Mouse (Mus musculus) stomach, embryonic 15.5 days (tissue): ENCODE measurements at regions not wholly inside any gene's neighbourhood (a gene's known extent, or its start where the extent isn't known, plus 50 kb on each side); places are given as distances from the start of the nearest gene placed in this dataset.
A peak's percentile ranks its signal among the peaks of the same experiment; 100 is the strongest.

Source experiments
- ATAC-seq: fragments of 200-750 bp; cut with Nextera tagmentation; 2 replicates; pipeline ENCODE4 v1.8.0; 2017; ENCODE audit warnings: low read depth, moderate number of reproducible peaks, moderate TSS enrichment; ENCODE audit not compliant: insufficient read depth, low FRiP score
- H3K27ac ChIP-seq: fragments of 300-500 bp; sonication (generic); 2 replicates; pipeline ENCODE4 v1.5.1; 2015; ENCODE audit warnings: mild to moderate bottlenecking, inconsistent platforms
- H3K27me3 ChIP-seq: fragments of 300-500 bp; sonication (generic); replicated peaks from 2 replicates; pipeline ENCODE4 v1.6.1; 2015; ENCODE audit warnings: inconsistent platforms
- H3K36me3 ChIP-seq: fragments of 300-500 bp; sonication (generic); 2 replicates; pipeline ENCODE4 v1.6.1; 2015; ENCODE audit warnings: inconsistent platforms
- H3K4me1 ChIP-seq: fragments of 300-500 bp; sonication (generic); 2 replicates; pipeline ENCODE4 v1.6.1; 2015; ENCODE audit warnings: inconsistent platforms
- H3K4me2 ChIP-seq: fragments of 300-500 bp; sonication (generic); 2 replicates; pipeline ENCODE4 v1.6.1; 2015; ENCODE audit warnings: mild to moderate bottlenecking, inconsistent platforms
- H3K4me3 ChIP-seq: fragments of 300-500 bp; sonication (generic); replicated peaks from 2 replicates; pipeline ENCODE4 v1.5.1; 2015; ENCODE audit warnings: inconsistent platforms
- H3K9ac ChIP-seq: fragments of 300-500 bp; sonication (generic); 2 replicates; pipeline ENCODE4 v1.6.1; 2015; ENCODE audit warnings: inconsistent platforms
- H3K9me3 ChIP-seq: fragments of 300-500 bp; sonication (generic); 2 replicates; pipeline ENCODE4 v1.6.1; 2016; ENCODE audit warnings: inconsistent platforms
- WGBS: fragments of 180-500 bp; shearing (Covaris S2); methylation state at CpG from one replicate; pipeline ENCODE4 v1.1.7; 2015; 5-methylcytosine and 5-hydroxymethylcytosine counted together

DNA sequence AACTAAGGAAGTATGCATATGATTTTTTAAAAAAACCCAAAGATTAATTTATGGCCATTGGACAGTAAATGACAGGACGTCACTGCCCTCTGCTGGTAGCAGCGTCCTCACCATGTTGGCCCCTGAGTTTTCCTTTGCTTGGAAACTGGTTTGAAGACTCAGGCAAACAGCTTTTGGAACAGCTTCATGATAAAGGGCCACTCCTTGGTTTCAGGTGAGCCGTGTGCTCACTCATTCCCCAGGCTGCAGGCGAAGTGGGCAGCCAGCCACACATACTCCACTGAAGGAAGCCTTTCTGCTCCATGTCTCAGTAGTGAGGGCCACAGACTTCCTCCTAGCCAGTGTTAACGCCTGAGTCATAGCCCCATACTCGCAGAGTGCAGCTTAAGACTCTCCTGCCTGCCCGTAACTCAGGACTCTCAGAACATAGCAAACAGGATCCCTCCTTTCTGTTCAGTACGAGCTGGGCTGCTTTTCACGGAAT is 87.2 kb upstream of the Parp11 start:
- H3K4me3 ChIP-seq: no peak overlapping the region
- no peak overlapping the region for H3K9ac ChIP-seq
- no peaks in the 10 kb centered on the region for H3K27me3 ChIP-seq
- peaks cover 21% of the 10 kb centered on the region for H3K4me1 ChIP-seq
- H3K27ac ChIP-seq: peak overlapping the region; percentile 9
- 31% methylated on average over 9 of the region's 9 CpGs for WGBS
- H3K4me2 ChIP-seq: no peak overlapping the region
- H3K36me3 ChIP-seq: no peaks in the 10 kb centered on the region
- H3K9me3 ChIP-seq: no peaks in the 10 kb centered on the region
- ATAC-seq: peak; percentile 67

DNA sequence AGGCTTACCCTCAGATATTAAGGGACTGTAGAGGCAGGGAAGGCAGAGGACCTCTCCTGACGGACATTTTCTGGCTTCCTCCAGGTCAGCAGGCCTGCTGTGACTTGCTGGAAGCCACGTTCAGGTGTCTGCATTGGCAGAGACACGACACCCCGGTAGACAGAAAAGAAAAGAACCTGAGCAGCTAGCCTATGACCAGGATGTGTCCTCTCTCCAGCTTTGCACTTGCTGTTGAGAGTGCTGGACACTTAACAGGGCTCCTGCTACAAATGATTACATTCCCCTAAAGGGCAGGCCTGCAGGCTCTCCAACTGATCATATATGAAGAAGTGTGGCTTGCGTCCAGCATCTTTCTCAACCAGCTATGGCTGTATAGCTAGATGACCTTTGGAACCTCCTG is 84.5 kb upstream of the Parp11 start:
- 85% methylated on average over 5 of the region's 5 CpGs for WGBS
- peaks cover 28% of the 10 kb centered on the region for H3K4me1 ChIP-seq
- no peaks in the 10 kb centered on the region for H3K9me3 ChIP-seq
- H3K27ac ChIP-seq: no peak overlapping the region
- no peak overlapping the region for H3K4me3 ChIP-seq
- no peaks in the 10 kb centered on the region for H3K27me3 ChIP-seq
- no peak overlapping the region for H3K4me2 ChIP-seq
- ATAC-seq: no peak
- H3K36me3 ChIP-seq: no peaks in the 10 kb centered on the region
- no peak overlapping the region for H3K9ac ChIP-seq

DNA sequence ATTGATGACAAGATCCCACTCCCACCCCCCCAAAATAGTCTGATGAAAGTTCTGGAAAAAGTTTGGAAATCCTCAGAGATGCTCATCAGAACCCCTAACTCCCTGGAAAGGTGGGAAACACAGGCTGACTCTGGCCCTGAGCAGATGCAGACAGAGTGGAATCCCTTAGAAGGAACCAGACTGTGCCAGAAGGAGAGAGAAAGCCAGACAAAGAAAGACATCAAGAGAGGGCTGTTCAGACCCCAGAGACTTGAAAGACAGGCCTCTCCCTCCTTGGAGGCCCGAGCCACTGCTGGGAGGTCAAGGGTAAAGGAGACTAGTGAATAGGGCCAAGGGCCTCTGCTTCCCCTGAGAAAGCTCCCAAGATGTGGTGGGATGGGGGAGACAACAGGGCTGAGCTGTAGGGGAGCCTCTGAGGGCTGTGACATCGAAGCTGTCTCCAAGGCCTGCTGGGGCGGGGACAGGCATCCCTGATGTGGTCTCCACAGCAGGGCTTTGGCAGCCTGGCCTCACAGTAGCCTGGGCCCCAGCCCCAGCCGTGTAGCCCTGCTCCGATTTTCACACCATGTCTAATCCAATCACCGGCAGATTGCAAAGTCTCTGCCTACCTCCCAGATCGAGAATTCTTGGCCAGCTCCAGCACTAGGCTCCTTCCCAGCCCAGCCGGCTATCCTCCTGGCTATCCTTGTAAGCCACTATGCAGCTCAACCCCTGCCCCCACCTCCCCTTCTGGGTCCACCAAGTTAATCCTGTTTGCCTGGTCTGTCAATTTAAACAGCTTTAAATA is 83.5 kb upstream of the Parp11 start:
- Histone ChIP-seq H3K27ac (no peak overlapping the region), H3K9me3 (no peaks in the 10 kb centered on the region), H3K27me3 (no peaks in the 10 kb centered on the region), H3K36me3 (no peaks in the 10 kb centered on the region), H3K4me2 (no peak overlapping the region), H3K4me3 (no peak overlapping the region), H3K9ac (no peak overlapping the region), H3K4me1 (peaks cover 26% of the 10 kb centered on the region)
- WGBS: 32% methylated on average over 8 of the region's 8 CpGs
- ATAC-seq: no peak

DNA sequence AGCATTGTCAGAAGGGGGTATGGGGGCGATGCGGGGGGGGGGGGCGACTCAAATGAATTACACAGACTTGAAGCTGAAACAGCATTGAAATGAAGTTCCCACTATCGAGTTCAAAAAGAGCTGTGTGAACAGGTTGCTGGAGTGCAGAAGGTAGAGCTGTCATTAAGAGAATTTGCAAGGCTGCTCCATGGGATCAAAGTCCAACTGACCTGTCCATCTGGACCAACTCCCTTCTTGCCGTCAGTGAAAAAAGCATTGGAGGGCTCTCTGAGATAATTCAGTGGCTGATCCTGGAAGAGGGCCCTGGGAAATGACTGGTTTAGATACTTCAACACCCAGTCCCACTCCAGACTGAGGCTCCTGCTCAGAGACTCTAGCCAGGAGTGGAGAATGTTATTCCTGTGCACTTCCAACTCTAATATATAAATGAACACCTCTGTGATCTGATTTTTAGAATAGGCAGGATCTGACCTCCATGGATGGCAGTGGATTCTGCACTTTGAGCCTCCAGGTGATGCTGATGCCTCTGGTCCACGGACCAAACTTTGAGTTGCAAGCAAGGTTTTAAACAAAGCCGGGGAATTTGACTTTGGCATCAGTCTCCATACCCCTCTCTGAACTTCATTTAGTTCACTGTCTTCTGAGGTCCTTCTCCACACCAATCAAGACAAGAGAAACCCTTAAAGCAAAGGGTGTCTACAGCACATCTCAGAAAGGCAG is 82.6 kb upstream of the Parp11 start:
- Histone ChIP-seq H3K4me2 (no peak overlapping the region), H3K4me1 (peaks cover 26% of the 10 kb centered on the region), H3K9ac (no peak overlapping the region), H3K27ac (no peak overlapping the region), H3K36me3 (no peaks in the 10 kb centered on the region), H3K27me3 (no peaks in the 10 kb centered on the region), H3K4me3 (no peak overlapping the region), H3K9me3 (no peaks in the 10 kb centered on the region)
- ATAC-seq: no peak
- 35% methylated on average over 7 of the region's 7 CpGs for WGBS

DNA sequence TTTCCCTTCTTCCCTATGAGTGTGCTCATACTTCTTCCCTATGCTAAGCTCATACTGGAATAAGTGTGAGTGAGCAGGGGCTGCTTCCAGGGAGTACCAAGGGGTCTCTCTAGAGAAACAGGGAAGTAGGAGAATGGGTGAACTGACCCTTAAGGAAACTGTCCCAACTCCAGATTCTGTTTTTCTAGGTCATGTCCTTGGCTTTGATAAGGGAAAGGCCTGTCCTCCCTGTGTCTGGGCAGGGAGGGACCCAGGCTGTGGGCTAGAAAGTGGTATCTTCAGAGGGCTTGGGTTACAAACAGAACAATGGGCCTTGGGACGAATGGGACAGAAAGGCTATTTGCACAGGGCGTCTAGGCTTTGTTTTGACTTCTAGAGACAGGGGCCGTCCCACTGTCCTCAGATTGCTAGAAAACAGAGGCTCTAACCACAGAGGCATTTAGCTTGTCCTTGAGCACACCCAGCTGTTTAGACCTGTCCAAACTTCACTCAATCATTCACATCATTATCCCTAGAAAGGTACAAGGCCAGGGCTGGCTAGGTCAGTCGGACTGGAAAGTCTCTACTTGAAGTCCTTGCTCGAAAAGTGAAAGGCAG is 82.0 kb upstream of the Parp11 start:
- 38% methylated on average over 5 of the region's 5 CpGs for WGBS
- Histone ChIP-seq H3K9ac (no peak overlapping the region), H3K36me3 (no peaks in the 10 kb centered on the region), H3K4me1 (peaks cover 26% of the 10 kb centered on the region), H3K27me3 (no peaks in the 10 kb centered on the region), H3K27ac (no peak overlapping the region), H3K4me3 (no peak overlapping the region), H3K4me2 (no peak overlapping the region), H3K9me3 (no peaks in the 10 kb centered on the region)
- ATAC-seq: no peak

DNA sequence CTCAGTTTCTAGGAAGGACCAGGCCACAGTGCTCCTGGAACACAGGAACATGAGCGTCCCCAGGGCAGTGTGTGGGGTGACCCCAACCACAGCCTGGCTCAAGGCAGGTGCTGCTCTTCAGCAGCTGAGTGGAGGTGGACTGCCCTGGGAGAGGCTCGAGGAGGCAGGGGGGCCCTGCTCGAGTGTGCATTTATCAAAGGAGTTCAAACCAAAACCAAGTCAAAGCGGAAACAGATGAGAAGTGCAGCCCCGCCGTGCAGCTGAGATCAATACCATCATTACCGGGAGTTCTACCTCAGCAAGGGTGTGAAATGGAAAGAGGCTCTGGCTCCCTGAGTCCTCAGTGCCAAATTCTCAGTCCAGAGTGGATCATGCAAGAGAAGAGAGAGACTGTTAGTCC is 81.4 kb upstream of the Parp11 start:
- no peaks in the 10 kb centered on the region for H3K9me3 ChIP-seq
- H3K9ac ChIP-seq: no peak overlapping the region
- no peak overlapping the region for H3K27ac ChIP-seq
- no peak for ATAC-seq
- no peak overlapping the region for H3K4me2 ChIP-seq
- no peak overlapping the region for H3K4me3 ChIP-seq
- no peaks in the 10 kb centered on the region for H3K27me3 ChIP-seq
- peaks cover 26% of the 10 kb centered on the region for H3K4me1 ChIP-seq
- no peaks in the 10 kb centered on the region for H3K36me3 ChIP-seq
- 30% methylated on average over 7 of the region's 7 CpGs for WGBS

DNA sequence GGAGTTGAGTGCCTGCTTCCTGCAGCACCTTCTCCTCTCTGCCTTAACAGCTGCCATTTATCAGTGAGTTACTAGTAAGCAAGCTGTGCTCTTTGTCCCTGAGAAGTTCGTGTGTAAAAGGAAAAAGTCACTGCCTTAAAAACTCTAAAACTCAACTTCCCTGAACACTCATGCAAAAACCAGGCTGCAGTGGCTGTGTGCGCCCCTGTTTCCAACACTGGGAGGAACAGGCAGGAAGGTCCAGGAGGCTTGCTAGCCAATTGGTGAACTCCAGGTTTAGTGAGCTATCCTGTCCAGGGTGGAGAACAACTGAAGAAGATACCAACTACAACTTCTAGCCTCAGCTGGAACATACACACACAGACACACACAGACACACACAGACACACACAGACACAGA is 81.0 kb upstream of the Parp11 start:
- Histone ChIP-seq H3K9ac (no peak overlapping the region), H3K27ac (no peak overlapping the region), H3K9me3 (no peaks in the 10 kb centered on the region), H3K4me2 (no peak overlapping the region), H3K4me3 (no peak overlapping the region), H3K27me3 (no peaks in the 10 kb centered on the region), H3K36me3 (no peaks in the 10 kb centered on the region), H3K4me1 (peaks cover 26% of the 10 kb centered on the region)
- no peak for ATAC-seq
- WGBS: 38% methylated on average over 2 of the region's 2 CpGs

DNA sequence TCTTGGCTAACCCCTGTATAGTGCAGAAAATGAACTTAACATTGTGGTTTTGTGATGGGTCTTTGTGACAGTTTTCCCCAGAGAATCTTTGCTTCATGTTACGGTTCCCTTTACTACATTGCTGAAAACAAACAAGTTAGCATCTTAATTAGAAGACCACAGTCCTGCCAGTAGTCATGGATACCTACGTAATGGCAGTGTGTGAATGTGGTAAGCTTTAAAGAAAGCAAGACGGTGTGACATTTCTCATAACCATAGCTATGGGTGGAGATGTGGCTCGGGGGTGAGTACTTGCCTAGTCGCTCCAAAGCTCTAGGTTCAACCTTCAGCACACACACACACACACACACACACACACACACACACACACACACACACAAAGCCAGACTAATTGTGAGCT is 73.6 kb upstream of the Parp11 start:
- ATAC-seq: no peak
- no peak overlapping the region for H3K27ac ChIP-seq
- no peak overlapping the region for H3K4me3 ChIP-seq
- H3K4me2 ChIP-seq: no peak overlapping the region
- H3K9ac ChIP-seq: no peak overlapping the region
- 84% methylated on average over 5 of the region's 5 CpGs for WGBS
- H3K36me3 ChIP-seq: no peaks in the 10 kb centered on the region
- H3K4me1 ChIP-seq: peaks cover 8% of the 10 kb centered on the region; the same call in 1 of the 2 replicates
- no peaks in the 10 kb centered on the region for H3K9me3 ChIP-seq
- H3K27me3 ChIP-seq: no peaks in the 10 kb centered on the region

DNA sequence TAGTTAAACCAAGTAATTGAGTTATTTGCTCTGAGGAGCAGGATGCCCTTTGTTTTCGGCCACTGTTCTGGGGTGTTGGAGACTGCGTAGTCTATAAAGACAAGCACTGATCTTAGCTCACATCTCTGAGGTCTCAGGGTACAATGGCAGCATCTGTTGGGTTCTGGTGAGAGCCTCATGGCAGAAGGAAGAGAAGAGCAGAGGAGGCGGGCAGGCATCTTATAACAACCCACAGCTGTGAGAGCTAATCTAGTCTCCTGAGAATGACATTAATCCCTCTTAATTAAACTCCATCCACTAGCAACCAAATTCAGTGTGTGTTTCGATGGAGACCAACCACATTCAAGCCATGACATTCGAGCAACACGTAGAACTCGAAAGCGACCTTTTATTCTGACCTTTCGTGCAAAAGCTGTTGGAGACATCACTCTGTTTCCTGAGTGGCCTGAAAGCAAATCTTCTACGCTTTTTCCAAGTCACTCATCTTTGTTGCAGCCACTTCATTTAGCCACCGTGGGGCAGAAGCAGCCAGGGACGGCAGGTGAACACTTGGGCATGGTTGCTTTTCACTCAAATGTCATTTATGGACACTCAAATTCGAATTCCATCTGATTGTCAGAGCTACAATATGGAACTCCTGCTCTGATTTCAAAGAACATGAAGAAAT is 72.7 kb upstream of the Parp11 start:
- no peaks in the 10 kb centered on the region for H3K27me3 ChIP-seq
- no peaks in the 10 kb centered on the region for H3K36me3 ChIP-seq
- no peak overlapping the region for H3K4me2 ChIP-seq
- H3K27ac ChIP-seq: no peak overlapping the region
- no peak overlapping the region for H3K4me3 ChIP-seq
- WGBS: 82% methylated on average over 13 of the region's 13 CpGs
- peaks cover 8% of the 10 kb centered on the region; the same call in 1 of the 2 replicates for H3K4me1 ChIP-seq
- no peak overlapping the region for H3K9ac ChIP-seq
- no peaks in the 10 kb centered on the region for H3K9me3 ChIP-seq
- no peak for ATAC-seq

DNA sequence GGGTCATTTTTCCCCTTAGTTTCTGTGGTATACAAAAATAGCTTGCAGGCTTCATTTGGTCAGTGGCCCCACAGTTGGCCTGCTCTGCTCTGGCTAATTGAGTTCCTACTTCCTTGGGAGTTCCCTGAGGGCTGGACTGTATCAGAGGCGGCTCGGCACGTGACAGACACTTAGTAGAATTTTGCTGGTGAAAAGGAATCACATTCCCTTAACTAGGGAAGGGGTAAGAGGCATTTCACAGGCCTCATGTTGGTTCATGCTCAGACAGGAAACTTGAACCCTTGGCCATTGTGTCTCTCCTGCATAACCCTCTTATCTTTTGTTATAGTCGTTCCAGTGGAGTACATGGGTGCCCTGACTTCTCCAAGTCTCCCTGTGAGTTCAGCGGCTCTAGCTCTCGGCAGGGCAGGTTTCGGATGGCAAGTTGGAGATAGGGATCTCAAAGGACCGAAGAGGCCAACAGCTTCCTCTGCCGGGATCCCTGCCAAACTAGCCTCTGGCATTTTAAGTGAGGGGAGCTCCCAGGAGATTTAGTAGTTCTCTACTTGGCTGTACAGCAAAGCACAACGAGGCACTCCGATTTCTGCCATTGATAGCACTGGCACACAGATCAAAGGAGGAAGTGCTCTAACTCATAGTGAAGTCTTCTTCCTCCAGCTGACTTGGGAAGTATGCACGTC is 72.0 kb upstream of the Parp11 start:
- Histone ChIP-seq H3K9ac (no peak overlapping the region), H3K9me3 (no peaks in the 10 kb centered on the region), H3K4me3 (no peak overlapping the region), H3K36me3 (no peaks in the 10 kb centered on the region), H3K4me1 (peaks cover 8% of the 10 kb centered on the region; the same call in 1 of the 2 replicates), H3K4me2 (no peak overlapping the region), H3K27ac (no peak overlapping the region), H3K27me3 (no peaks in the 10 kb centered on the region)
- ATAC-seq: no peak
- WGBS: 44% methylated on average over 12 of the region's 12 CpGs

DNA sequence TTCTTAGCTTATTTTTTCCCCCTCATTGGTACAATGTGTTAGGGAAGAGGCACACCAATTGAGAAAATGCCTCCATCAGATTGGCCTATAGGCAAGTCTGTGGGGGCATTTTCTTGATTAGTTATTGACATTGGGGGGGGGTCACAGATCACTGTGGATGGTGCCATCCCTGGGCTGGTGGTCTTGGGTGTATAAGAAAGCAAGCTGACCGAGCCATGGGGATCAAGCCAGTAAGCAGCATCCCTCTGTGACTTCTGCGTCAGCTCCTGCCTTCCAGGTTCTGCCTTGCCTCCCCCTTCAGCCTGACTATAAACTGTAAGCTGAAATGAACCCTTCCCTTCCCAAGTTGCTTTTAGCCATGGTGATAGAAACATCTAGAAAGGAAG is 71.5 kb upstream of the Parp11 start:
- Histone ChIP-seq H3K9me3 (no peaks in the 10 kb centered on the region), H3K9ac (no peak overlapping the region), H3K27ac (peak overlapping the region; percentile 12; the same call in 1 of the 2 replicates), H3K36me3 (no peaks in the 10 kb centered on the region), H3K27me3 (no peaks in the 10 kb centered on the region), H3K4me1 (peaks cover 8% of the 10 kb centered on the region; the same call in 1 of the 2 replicates), H3K4me2 (no peak overlapping the region), H3K4me3 (no peak overlapping the region)
- no peak for ATAC-seq
- WGBS: 76% methylated on average over 2 of the region's 2 CpGs
